Mouse (Mus musculus) adipocyte (in vitro differentiated cells): ENCODE measurements around the gene Hdac9.

Experiments
- DNase-seq: peaks from one replicate; pipeline ENCODE4 v3.0.0-alpha.2; 2016; ENCODE audit warnings: low spot score

Gene Hdac9

GRCm38 (mm10) chr12:34806528-34806927 lies 110.4 kb downstream of the Hdac9 start:
- no peak for DNase-seq

GRCm38 (mm10) chr12:34803721-34804120 lies 113.2 kb downstream of the Hdac9 start:
- DNase-seq: no peak

GRCm38 (mm10) chr12:34802308-34802707 lies 114.6 kb downstream of the Hdac9 start:
- DNase-seq: no peak

GRCm38 (mm10) chr12:34801752-34802151 lies 115.1 kb downstream of the Hdac9 start:
- DNase-seq: no peak

- no peak for DNase-seq
Observed at GRCm38 (mm10) chr12:34797389-34797788, 119.5 kb downstream of the Hdac9 start.

- DNase-seq: peak; percentile 3
Observed at GRCm38 (mm10) chr12:34795487-34795886, 121.4 kb downstream of the Hdac9 start.

GRCm38 (mm10) chr12:34792113-34792452 lies 124.8 kb downstream of the Hdac9 start:
- DNase-seq: peak; percentile 14

- no peak for DNase-seq
Observed at GRCm38 (mm10) chr12:34791213-34792112, 125.4 kb downstream of the Hdac9 start.

GRCm38 (mm10) chr12:34789031-34789982 lies 127.6 kb downstream of the Hdac9 start:
- DNase-seq: no peak

GRCm38 (mm10) chr12:34787380-34787779 lies 129.5 kb downstream of the Hdac9 start:
- DNase-seq: no peak

GRCm38 (mm10) chr12:34783574-34783973 lies 133.3 kb downstream of the Hdac9 start:
- no peak for DNase-seq

GRCm38 (mm10) chr12:34779368-34779957 lies 137.4 kb downstream of the Hdac9 start:
- no peak for DNase-seq

- DNase-seq: no peak
Observed at GRCm38 (mm10) chr12:34776170-34776569, 140.7 kb downstream of the Hdac9 start.

- DNase-seq: no peak
Observed at GRCm38 (mm10) chr12:34774071-34774470, 142.8 kb downstream of the Hdac9 start.

GRCm38 (mm10) chr12:34767226-34767775 lies 149.6 kb downstream of the Hdac9 start:
- DNase-seq: no peak

GRCm38 (mm10) chr12:34747266-34747665 lies 169.6 kb downstream of the Hdac9 start:
- DNase-seq: no peak

GRCm38 (mm10) chr12:34725204-34725603 lies 191.7 kb downstream of the Hdac9 start:
- DNase-seq: no peak

- no peak for DNase-seq
Observed at GRCm38 (mm10) chr12:34724274-34724673, 192.6 kb downstream of the Hdac9 start.

- no peak for DNase-seq
Observed at GRCm38 (mm10) chr12:34722831-34723490, 193.9 kb downstream of the Hdac9 start.

- DNase-seq: no peak
Observed at GRCm38 (mm10) chr12:34720906-34721305, 196.0 kb downstream of the Hdac9 start.

- no peak for DNase-seq
Observed at GRCm38 (mm10) chr12:34714266-34714939, 202.5 kb downstream of the Hdac9 start.
